Mouse (Mus musculus) bone marrow, adult 2 months (tissue): ENCODE results near the gene Ivns1abp.

Experiments
- CTCF ChIP-seq: fragments of 200-500 bp; IDR thresholded peaks from 2 replicates; pipeline ENCODE4 v1.5.1; 2011; ENCODE audit warnings: low read length, control low read depth; ENCODE audit not compliant: control insufficient read depth, insufficient read depth
- POLR2A ChIP-seq: fragments of 200-500 bp; IDR thresholded peaks from 2 replicates; pipeline ENCODE4 v1.6.1; 2011; ENCODE audit warnings: low read depth, mild to moderate bottlenecking, control low read depth, low read length, borderline replicate concordance; ENCODE audit not compliant: control insufficient read depth

GRCm38 (mm10) chr1:151370573-151370972 is 26.3 kb downstream of the Ivns1abp start:
- TF ChIP-seq CTCF, result no peak
- TF ChIP-seq POLR2A, result no peak
